Mouse (Mus musculus) small intestine, adult 2 months (tissue): ENCODE measurements around the gene Igflr1.

ENCODE experiments used
- CTCF ChIP-seq: fragments of 200-500 bp; IDR thresholded peaks from 2 replicates; pipeline ENCODE4 v1.5.1; 2012; ENCODE audit warnings: low read depth, mild to moderate bottlenecking, control low read depth, inconsistent platforms, low read length, moderate library complexity, mixed read lengths; ENCODE audit not compliant: insufficient replicate concordance, insufficient read length; ENCODE audit errors: extremely low read depth
- POLR2A ChIP-seq: fragments of 200-500 bp; IDR thresholded peaks from 2 replicates; pipeline ENCODE4 v1.6.1; 2012; ENCODE audit warnings: low read depth, mild to moderate bottlenecking, control low read depth, inconsistent platforms, low read length, moderate library complexity

- TF ChIP-seq CTCF (no peak), POLR2A (no peak)
Measured at GRCm38 (mm10) chr7:30525954-30526353, 39.3 kb upstream of the Igflr1 start.
